Mouse (Mus musculus) hindbrain, postnatal 0 days (tissue): ENCODE results near the gene Dcdc2b. TPM values are rescaled to one million over a fixed set of nuclear protein-coding genes. Genes with fewer than 3 reads are reported as not detected.
A peak's percentile ranks its signal among the peaks of the same experiment; 100 is the strongest.

Experiments used
- ATAC-seq: fragments of 200-750 bp; cut with Nextera tagmentation; 2 replicates; pipeline ENCODE4 v1.8.0; 2017; ENCODE audit warnings: mild to moderate bottlenecking, moderate TSS enrichment, moderate library complexity
- DNase-seq: peaks from one replicate; pipeline ENCODE4 v3.0.0-alpha.2; 2015; ENCODE audit warnings: low spot score
- H3K27ac ChIP-seq: fragments of 300-500 bp; sonication (generic); 2 replicates; pipeline ENCODE4 v1.5.1; 2014; ENCODE audit warnings: mild to moderate bottlenecking
- H3K27me3 ChIP-seq: fragments of 300-500 bp; sonication (generic); 2 replicates; pipeline ENCODE4 v1.6.1; 2014; ENCODE audit warnings: low read length, mixed read lengths; ENCODE audit not compliant: insufficient read depth
- H3K36me3 ChIP-seq: fragments of 300-500 bp; sonication (generic); 2 replicates; pipeline ENCODE4 v1.6.1; 2014; ENCODE audit warnings: low read length, mixed read lengths; ENCODE audit not compliant: insufficient read depth
- H3K4me1 ChIP-seq: fragments of 300-500 bp; sonication (generic); 2 replicates; pipeline ENCODE4 v1.6.1; 2014; ENCODE audit warnings: antibody characterized with exemption, low read length, mixed read lengths; ENCODE audit not compliant: insufficient read depth
- H3K4me2 ChIP-seq: fragments of 300-500 bp; sonication (generic); 2 replicates; pipeline ENCODE4 v1.6.1; 2014; ENCODE audit warnings: low read depth, mild to moderate bottlenecking, low read length, moderate library complexity, mixed read lengths
- H3K4me3 ChIP-seq: fragments of 300-500 bp; sonication (generic); 2 replicates; pipeline ENCODE4 v1.5.1; 2014; ENCODE audit warnings: low read length
- H3K9ac ChIP-seq: fragments of 300-500 bp; sonication (generic); replicated peaks from 2 replicates; pipeline ENCODE4 v1.6.1; 2014; ENCODE audit warnings: mild to moderate bottlenecking, low read length, moderate library complexity, mixed read lengths
- H3K9me3 ChIP-seq: fragments of 300-500 bp; sonication (generic); 2 replicates; pipeline ENCODE4 v1.6.1; 2016; ENCODE audit warnings: low read length, mixed read lengths
- CTCF ChIP-seq: IDR thresholded peaks from 2 replicates; pipeline ENCODE4 v1.5.1; 2016; ENCODE audit warnings: antibody characterized with exemption, control low read depth, low read depth
- WGBS: fragments of 180-500 bp; shearing (Covaris S2); extraction: QIAGEN DNeasy Blood & Tissue Kit; methylation state at CpG from one replicate; pipeline ENCODE4 v1.1.7; 2014; 5-methylcytosine and 5-hydroxymethylcytosine counted together
- polyA plus RNA-seq: library from polyadenylated mRNA; unstranded; fragments of >200 nt; fragmentation: Nextera tagmentation; extraction: Ambion mirVana; gene quantifications from 2 replicates; pipeline ENCODE4 v1.2.1, GENCODE M21; 2015
- total RNA-seq: library from RNA; depleted of rRNA; stranded (reverse); fragments of >200 nt; gene quantifications from 2 replicates; pipeline ENCODE4 v1.2.3, GENCODE M21; 2014

Gene Dcdc2b
- total and polyA plus RNA-seq, 2 experiments from 2014 or later = 4.1 TPM; not detected in 1

DNA sequence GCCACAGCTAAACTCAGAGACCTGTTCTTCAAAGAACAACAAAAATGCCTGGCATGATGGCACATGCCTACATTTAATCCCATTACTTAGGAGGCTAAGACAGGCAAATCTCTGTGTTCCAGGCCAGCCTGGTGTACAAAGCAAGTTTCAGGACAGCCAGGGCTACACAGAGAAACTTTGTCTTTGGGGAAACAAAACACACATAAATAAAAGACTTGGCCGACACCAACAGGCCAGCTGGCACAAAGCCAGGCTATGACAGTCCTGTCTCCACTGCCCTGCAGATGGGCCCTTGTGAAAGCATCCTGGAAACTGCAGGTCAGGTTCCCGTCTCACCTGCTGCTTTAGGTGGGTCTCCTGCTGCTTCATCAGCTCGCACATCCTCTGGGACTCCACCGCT lies 16.9 kb upstream of the Dcdc2b start:
- DNase-seq = peak; percentile 29
- Histone ChIP-seq H3K4me2 (no peak overlapping the region), H3K9ac (no peak overlapping the region), H3K4me1 (no peaks in the 10 kb centered on the region), H3K4me3 (no peak overlapping the region), H3K9me3 (no peaks in the 10 kb centered on the region), H3K36me3 (peaks cover 92% of the 10 kb centered on the region), H3K27ac (no peak overlapping the region), H3K27me3 (no peaks in the 10 kb centered on the region)
- no peak for ATAC-seq
- WGBS = 38% methylated on average over 4 of the region's 4 CpGs
- TF ChIP-seq CTCF = no peak

DNA sequence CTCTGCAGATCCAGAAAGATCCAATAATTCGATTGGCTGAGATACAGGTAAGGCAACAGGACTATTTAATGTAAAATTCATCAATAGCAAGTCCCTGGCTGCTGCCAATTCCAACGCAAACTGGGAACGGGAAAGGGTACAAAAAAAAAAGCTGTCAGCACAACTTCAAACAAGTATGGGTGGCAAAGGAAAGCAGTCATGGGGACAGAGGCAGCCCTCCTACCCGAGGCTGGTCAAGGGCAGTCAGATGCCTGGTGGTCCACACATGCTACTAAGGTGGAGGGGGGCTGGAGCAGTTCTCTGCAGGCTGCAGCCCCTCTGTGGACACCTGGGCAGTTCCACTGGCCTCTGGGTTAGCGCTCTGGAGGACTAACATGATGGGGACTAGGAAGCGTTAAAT lies 12.0 kb upstream of the Dcdc2b start:
- Histone ChIP-seq H3K27me3 (no peaks in the 10 kb centered on the region), H3K4me3 (no peak overlapping the region), H3K4me1 (peaks cover 34% of the 10 kb centered on the region), H3K9me3 (no peaks in the 10 kb centered on the region), H3K36me3 (peaks cover 45% of the 10 kb centered on the region), H3K9ac (no peak overlapping the region), H3K27ac (peak overlapping the region; percentile 98; the same call in 1 of the 2 replicates), H3K4me2 (no peak overlapping the region)
- 71% methylated on average over 6 of the region's 6 CpGs for WGBS
- DNase-seq (no peak), ATAC-seq (no peak)
- TF ChIP-seq CTCF = no peak

DNA sequence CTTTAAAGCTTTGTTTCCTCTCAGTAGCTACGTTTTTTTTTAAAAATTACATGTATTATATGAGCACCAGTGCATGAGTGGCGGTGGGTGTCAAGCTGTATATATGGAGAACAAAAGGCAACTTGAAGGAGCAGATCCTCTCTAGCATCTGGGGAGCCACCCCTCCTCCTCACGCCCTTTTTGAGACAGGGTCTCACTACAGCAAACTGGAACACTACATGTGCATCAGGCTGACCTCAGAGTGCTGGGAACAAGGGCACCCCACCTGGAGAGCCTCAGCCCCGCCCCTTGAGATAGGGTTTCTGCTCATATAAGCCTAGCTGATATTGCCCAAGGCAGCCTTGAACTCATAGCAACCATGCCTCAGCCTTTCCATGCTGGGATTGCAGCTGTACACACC lies 11.4 kb upstream of the Dcdc2b start:
- ATAC-seq = no peak
- no peaks in the 10 kb centered on the region for H3K27me3 ChIP-seq
- TF ChIP-seq CTCF = no peak
- H3K9me3 ChIP-seq = no peaks in the 10 kb centered on the region
- H3K36me3 ChIP-seq = peaks cover 40% of the 10 kb centered on the region
- peak overlapping the region; percentile 46; the same call in 1 of the 2 replicates for H3K9ac ChIP-seq
- no peak overlapping the region for H3K4me3 ChIP-seq
- H3K27ac ChIP-seq = peak overlapping the region; percentile 98
- peak overlapping the region; percentile 89 for H3K4me2 ChIP-seq
- WGBS = 39% methylated on average over 4 of the region's 4 CpGs
- DNase-seq = no peak
- H3K4me1 ChIP-seq = peaks cover 35% of the 10 kb centered on the region

DNA sequence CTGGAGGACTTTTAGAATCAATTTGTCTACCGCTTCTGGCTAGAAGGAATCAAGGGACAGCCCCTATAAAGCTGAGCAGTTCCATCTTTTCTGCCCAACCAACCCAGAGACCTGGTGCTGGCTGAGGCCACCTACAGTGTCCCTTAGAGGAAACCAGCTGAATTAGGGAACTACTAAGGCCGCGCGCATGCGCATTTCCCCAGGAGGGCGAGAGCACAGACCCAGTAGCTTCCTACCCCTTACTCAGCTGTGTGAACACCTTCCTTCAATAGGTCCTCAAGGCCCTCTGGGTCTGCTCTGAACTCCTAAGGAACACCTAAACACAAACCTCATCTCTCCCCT lies 10.9 kb upstream of the Dcdc2b start:
- peak overlapping the region; percentile 98 for H3K27ac ChIP-seq
- H3K36me3 ChIP-seq = peaks cover 35% of the 10 kb centered on the region
- WGBS = 2% methylated on average over 6 of the region's 6 CpGs
- peak overlapping the region; percentile 55 for H3K4me3 ChIP-seq
- DNase-seq (peak; percentile 85), ATAC-seq (peak; percentile 28)
- H3K4me1 ChIP-seq = peaks cover 35% of the 10 kb centered on the region
- peak; percentile 0; the same call in 1 of the 2 replicates for TF ChIP-seq CTCF
- peak overlapping the region; percentile 89 for H3K4me2 ChIP-seq
- H3K9ac ChIP-seq = peak overlapping the region; percentile 46
- no peaks in the 10 kb centered on the region for H3K9me3 ChIP-seq
- H3K27me3 ChIP-seq = no peaks in the 10 kb centered on the region

DNA sequence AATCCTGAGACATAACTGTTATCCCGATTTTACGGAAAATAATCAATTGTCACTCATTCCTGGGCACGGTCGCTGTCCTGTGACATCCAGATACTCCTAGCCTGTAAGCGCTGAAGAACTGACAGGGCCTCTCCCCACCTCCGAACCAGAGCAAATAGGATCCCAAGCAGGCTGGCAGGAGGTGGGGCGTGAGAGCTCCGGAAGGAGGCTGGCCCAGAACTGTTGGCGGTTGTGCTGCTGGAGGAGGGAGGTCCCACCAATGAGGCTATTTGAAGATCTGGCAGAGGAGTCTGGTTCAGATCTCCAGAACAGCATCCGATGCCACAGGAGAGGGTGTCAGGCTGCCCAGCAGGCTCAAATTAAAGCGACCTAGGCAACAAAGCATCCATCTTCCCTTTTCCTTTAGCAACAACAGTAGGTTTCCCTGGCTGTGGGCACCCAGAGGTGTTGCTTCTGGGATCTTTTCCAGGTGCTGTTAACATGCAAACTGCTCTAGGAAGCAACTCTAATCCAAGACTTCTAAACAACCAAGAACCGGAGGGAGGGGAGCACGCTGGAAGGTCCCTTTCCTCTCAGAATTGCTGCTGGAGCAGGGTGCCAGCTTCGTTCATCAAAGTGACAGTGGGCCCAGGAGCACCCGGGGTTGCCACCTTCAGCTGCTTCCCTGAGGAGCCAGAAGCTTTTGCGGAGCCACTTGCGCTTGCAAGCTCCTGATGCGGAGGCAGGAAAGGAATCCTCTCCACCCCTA lies 10.4 kb upstream of the Dcdc2b start:
- Histone ChIP-seq H3K4me3 (peak overlapping the region; percentile 55), H3K9ac (peak overlapping the region; percentile 79), H3K27ac (peak overlapping the region; percentile 98), H3K27me3 (no peaks in the 10 kb centered on the region), H3K36me3 (peaks cover 30% of the 10 kb centered on the region), H3K9me3 (no peaks in the 10 kb centered on the region), H3K4me2 (peak overlapping the region; percentile 89), H3K4me1 (peaks cover 35% of the 10 kb centered on the region)
- no peak; the same call in 1 of the 2 replicates for TF ChIP-seq CTCF
- peak; percentile 96 for DNase-seq
- 1% methylated on average over 18 of the region's 18 CpGs for WGBS
- ATAC-seq = peak; percentile 96

DNA sequence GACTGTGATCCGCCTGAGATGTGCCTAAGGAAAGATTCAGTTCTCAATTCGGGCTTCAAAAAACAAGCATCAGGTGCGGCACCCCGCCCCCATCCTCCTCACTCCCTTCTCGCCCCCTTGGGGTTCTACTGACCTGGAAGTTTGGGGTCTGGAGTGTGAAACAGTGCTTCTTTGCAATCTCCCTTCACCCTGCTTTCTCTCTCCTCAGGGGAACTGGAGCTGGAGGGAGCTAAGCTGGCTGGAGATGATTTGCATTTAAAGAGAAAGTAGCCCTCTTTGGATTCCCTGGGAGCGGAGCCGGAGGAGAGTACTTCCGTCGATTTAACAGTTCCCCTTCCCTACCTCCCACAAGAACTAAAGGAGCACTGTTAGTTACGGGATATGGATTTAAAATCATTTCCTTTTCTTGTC lies 9.6 kb upstream of the Dcdc2b start, which contains the start of gene Ccdc28b:
Gene Ccdc28b (minus strand): TSS at position 267 of the 411 bp plus-strand sequence.
- 0% methylated on average over 10 of the region's 10 CpGs for WGBS
- Histone ChIP-seq H3K9ac (peak within 1 kb of the TSS; percentile 79), H3K27ac (peak within 1 kb of the TSS; percentile 98), H3K4me1 (peaks cover 35% of the 10 kb centered on the region), H3K4me3 (peak within 1 kb of the TSS; percentile 55), H3K4me2 (peak within 1 kb of the TSS; percentile 89), H3K27me3 (no peaks in the 10 kb centered on the region), H3K9me3 (no peaks in the 10 kb centered on the region), H3K36me3 (peaks cover 22% of the 10 kb centered on the region)
- no peak for TF ChIP-seq CTCF
- ATAC-seq (peak; percentile 21), DNase-seq (peak; percentile 75)

DNA sequence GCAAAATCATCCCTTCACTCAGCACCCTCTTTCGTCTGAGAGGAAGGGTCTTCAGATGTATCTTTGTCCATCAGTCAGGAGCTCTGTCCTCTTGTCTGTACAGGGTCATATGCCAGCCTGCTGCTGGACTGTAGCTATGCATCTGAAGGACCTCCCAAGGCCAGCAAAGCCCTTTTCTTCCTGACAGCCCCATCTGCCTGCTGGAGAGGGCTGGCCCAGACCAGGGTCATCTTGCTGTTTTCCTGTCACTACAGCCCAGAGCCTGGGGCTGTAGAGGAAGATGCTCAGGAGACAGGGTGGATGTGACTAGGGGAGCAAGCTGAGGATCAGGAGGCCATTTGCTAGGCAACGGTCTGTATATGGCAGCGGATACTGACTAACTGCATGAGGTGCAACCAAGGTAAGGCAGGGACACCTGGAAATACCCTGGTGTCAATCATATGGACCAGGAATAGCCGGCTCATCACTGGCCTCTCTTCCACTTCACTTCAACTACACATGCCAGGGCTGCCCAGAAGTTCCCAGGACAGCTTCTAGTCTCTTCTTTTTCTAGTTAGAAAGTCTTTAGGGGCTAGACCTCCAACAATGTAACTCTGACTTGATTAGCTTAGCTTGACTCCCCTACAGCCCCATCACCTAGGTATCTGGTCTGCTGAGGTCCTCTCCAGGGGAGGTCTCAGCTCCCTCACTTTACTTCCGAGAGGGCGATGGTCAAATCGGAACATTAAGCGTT lies 8.9 kb upstream of the Dcdc2b start:
- peak overlapping the region; percentile 79 for H3K9ac ChIP-seq
- no peaks in the 10 kb centered on the region for H3K27me3 ChIP-seq
- WGBS = 18% methylated on average over 8 of the region's 8 CpGs
- peak overlapping the region; percentile 89 for H3K4me2 ChIP-seq
- H3K4me3 ChIP-seq = peak overlapping the region; percentile 55
- H3K4me1 ChIP-seq = peaks cover 40% of the 10 kb centered on the region
- no peak for DNase-seq
- no peaks in the 10 kb centered on the region for H3K9me3 ChIP-seq
- no peak for TF ChIP-seq CTCF
- no peak for ATAC-seq
- H3K27ac ChIP-seq = peak overlapping the region; percentile 98
- H3K36me3 ChIP-seq = peaks cover 15% of the 10 kb centered on the region
